Mouse (Mus musculus) adrenal gland, adult (tissue): Measurements from ENCODE around the gene Tmem11.
A peak's percentile ranks its signal among the peaks of the same experiment; 100 is the strongest.

Source experiments
- DNase-seq, 2 experiments: peaks; one replicate each; pipeline ENCODE4 v3.0.0; 2022 to 2023; ENCODE audit warnings: low spot score in 1 of 2; ENCODE audit not compliant: inconsistent age in 2 of 2

Gene Tmem11

DNA sequence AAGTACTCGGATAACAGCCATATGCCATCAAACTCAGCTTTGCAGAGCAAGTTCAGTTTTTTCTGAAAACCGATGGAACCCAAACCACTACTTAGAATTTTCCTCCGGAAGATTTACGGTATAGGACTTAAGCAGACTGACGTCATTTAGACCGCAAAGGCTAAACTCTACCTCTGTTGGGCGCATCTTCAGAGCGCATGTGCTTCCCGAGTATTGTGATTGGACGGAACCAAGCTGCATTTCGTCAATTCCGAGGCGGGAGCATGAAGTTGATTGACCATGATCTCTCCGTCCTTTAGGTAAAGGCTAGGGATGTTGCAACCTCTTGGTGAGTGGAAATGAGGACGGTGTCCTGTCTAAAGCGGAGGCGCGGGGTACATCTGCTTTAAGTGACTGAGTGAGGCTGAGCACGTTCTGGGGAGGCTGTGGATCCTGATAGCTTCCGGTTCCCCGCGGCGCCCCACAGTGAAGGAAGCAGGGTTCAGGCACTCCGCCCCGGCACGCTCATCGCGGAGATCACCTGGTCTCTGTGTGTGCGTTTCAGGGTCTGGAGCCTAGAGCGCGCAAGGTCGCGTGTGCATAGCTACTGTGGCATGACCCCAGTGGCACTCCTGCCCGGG, 48.5 kb downstream of the Tmem11 start, which contains the start of gene Dhrs7b:
Gene Dhrs7b, plus strand, starts transcription at position 199 of the 620 bp plus-strand sequence.
- DNase-seq = peak; percentile 91 to 97

DNA sequence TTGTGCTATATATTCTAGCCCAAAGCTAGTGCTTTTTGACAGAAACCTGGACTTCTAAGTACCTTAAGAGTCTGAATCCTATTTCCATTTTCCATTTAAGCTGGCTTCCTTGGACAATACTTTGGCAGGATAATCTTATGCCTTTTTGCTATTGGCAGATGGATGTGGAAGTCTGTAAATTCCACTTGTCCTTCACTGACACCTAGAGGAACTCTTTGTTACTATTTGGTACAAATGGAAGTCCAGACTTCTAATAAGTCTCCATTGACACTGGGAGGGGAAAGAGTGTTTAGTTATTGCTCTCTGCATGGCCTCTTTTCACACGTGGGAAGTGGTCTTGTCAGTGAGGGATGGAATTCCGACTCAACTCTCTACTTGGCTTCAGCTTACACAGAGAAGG, 50.2 kb downstream of the Tmem11 start:
- DNase-seq = peak in 1 of 2 experiments; percentile 33

DNA sequence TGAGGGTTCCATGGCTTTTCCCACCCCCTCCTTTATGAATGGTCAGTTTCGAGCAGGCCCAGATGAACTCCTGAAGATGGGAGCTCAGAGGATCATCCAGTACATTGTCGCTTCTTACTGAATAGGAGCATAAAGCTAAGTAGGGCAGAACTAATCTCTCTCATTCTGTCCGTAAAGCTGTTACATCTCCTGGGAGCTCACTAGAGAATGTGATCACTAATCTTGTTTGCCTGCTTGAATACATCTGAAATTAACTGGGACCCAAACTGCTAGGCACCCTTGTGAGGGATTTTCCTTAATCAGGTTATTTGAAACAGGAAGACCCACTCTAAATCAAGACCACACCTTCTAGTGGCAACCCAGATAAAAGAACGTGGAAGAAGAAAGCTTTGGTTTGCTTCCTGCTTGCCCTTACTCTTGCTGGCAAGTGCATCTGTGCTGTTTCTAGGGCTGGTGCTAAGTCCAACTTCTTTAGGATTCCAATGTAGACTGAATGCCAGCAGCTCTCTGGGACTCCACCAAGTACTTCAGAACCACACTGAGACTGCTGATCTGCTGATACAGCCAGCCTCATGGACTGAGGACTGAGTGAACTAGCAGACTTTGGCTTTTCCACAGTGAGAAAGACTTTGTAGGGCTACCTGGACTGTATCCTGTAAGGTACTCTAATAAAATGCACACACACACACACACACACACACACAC, 51.7 kb downstream of the Tmem11 start:
- DNase-seq = no peak

DNA sequence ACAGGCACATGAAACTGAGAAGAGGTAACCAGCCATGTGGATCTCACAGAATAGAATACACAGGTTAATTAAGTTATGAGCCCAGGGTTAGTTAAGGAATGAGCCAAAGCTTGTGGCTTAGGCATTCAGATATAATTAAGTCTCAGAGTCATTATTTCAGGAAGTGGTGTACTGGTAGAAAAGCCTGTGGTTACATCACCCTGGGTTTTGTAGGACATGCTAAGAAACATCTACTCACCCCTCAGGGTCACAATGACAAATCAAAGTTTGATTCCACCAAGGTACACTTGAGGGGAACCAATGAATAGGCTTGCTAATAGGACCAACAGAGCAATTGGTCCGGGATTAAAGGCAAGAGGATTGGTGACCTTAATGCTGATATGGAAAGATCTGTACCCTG, 52.4 kb downstream of the Tmem11 start:
- no peak for DNase-seq

DNA sequence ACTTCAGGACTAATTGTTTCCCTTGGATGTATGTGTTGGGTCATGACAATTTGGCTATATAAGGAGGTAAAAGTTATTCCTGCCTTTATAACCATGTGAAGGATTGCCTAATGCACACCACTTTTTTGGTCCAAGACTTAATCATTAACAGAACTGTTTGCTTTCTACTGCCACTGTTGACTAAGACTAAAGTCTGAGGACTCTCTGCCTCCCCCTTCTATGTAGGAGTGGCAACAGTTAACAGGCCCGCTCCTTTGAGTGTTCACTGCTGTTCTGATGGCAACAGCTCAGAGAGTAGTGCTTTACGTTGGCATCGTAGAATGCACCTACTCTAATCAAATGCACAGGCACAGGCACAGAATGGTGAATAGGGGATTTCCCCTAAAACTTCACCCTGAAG, 53.9 kb downstream of the Tmem11 start:
- no peak for DNase-seq

DNA sequence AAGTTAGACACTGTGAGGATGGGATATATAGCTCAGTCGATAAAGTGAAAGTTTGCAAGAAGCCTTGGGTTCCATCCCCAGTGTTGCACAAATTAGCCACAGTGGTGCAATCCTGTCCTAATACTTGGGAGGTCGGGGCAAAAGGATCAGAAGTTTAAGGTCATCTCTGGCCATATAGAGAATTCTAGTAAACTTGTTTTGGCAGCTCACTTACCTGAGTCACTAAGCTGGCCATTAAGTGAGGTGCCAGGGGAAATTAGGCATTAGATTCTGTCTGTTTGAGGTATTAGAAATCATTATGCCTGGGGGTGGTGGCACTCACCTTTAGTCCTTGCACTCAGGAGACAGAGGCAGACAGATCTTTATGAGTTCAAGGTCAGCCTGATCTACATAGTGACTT, 55.3 kb downstream of the Tmem11 start:
- peak in 1 of 2 experiments; percentile 38 for DNase-seq

DNA sequence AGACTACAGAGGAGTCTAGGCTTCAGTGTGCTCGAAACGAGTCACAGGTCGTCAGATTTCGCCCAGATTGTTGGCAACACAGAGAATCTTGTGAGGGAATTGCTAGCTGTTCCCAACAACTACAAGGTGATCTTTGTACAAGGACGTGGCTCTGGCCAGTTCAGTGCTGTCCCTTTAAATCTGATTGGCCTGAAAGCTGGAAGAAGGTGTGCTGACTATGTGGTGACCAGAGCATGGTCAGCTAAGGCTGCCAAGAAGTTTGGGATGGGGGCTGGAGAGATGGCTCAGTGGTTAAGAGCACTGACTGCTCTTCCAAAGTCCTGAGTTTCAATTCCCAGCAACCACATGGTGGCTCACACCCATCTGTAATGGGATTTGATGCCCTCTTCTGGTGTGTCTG, 62.7 kb downstream of the Tmem11 start:
- no peak for DNase-seq
